30 mouse cellular contexts compared by ENCODE assay signal in genomic region chr10:12816530-12816929, GRCm38 (mm10). TPM values are rescaled to one million over a fixed set of nuclear protein-coding genes. Genes with fewer than 3 reads are reported as not detected.
DNase-seq lines count a peak whose midpoint lies in the region; ATAC-seq and TF ChIP-seq lines count a peak whose summit lies in the region.
"Had no signal": no experiment of that assay in that cellular context is flagged by ENCODE, and none has a peak within 500 bp of the region (broad histone marks: within the 10 kb centered on the region; RNA-seq: fewer than 3 reads in every experiment).

No protein-coding gene starts in this region.

- no peak overlapping the region for H3K4me3 ChIP-seq in gastrocnemius, adult 2 months
- H3K4me3 ChIP-seq in heart, postnatal 0 days (ENCODE audit: low read depth, low read length): no peak overlapping the region
- H3K4me3 ChIP-seq in embryonic fibroblast, embryonic 13.5 days (ENCODE audit: insufficient read depth, low read length): no peak overlapping the region
- H3K4me3 ChIP-seq: embryonic facial prominence, embryonic 10.5 days; embryonic facial prominence, embryonic 15.5 days; heart, embryonic 10.5 days; hindbrain, embryonic 12.5 days; left cerebral cortex, adult 2 months; limb, embryonic 13.5 days; liver, embryonic 12.5 days; midbrain, embryonic 10.5 days; neural tube, embryonic 12.5 days; stomach, embryonic 15.5 days had no signal

- TF ChIP-seq CTCF in gastrocnemius, adult 2 months (IDR thresholded peaks at IDR 0.05): no peak
- no peak for TF ChIP-seq CTCF in heart, postnatal 0 days (IDR thresholded peaks at IDR 0.05; ENCODE audit: low read depth)
- TF ChIP-seq CTCF in embryonic fibroblast, embryonic 13.5 days (IDR thresholded peaks at IDR 0.05; ENCODE audit: borderline replicate concordance, insufficient read depth, low read length): no peak

- intact Hi-C loops in gastrocnemius, adult 2 months (cut with DNase I): no loop called here
- intact Hi-C loops in heart, postnatal 10 days (cut with DNase I): no loop called here

- H3K4me2 ChIP-seq in heart, postnatal 0 days (ENCODE audit: low read depth, low read length): no peak overlapping the region
- H3K4me2 ChIP-seq: embryonic facial prominence, embryonic 15.5 days; hindbrain, embryonic 12.5 days; limb, embryonic 13.5 days; liver, embryonic 12.5 days; neural tube, embryonic 12.5 days; stomach, embryonic 15.5 days had no signal

- no peak for DNase-seq in gastrocnemius, adult 2 months
- no peak for DNase-seq in gastrocnemius, postnatal 4 days (ENCODE audit: low spot score in 2 of 2)
- no peak for DNase-seq in heart, postnatal 0 days (ENCODE audit: low spot score)
- no peak for DNase-seq in heart, postnatal 10 days
- peak; percentile 45 for DNase-seq in 3T3-L1 (ENCODE audit: low read depth, low spot score)
- no peak for DNase-seq in spleen, adult 18-20 months
- DNase-seq in right cerebral cortex, postnatal 25 days: no peak
- DNase-seq: adrenal gland, adult 2 months; adrenal gland, postnatal 36 days; cerebellum, postnatal 25 days; gastrocnemius, postnatal 25 days; heart, postnatal 36 days; kidney, adult 9 months; kidney, postnatal 10 days; lung, adult 18-20 months; lung, postnatal 10 days; right cerebral cortex, adult 18-20 months; right cerebral cortex, postnatal 4 days had no signal

- TF ChIP-seq EP300 in heart, postnatal 0 days (IDR thresholded peaks at IDR 0.05; ENCODE audit: low read depth): no peak

- ATAC-seq in heart, postnatal 0 days (ENCODE audit: insufficient read depth, low read depth): no peak
- ATAC-seq: intestine, embryonic 16.5 days; liver, embryonic 12.5 days had no signal

- no peak overlapping the region for H3K9ac ChIP-seq in heart, postnatal 0 days (replicated peaks; ENCODE audit: low read depth, low read length)
- H3K9ac ChIP-seq: embryonic facial prominence, embryonic 15.5 days; hindbrain, embryonic 12.5 days; limb, embryonic 13.5 days; liver, embryonic 12.5 days; neural tube, embryonic 12.5 days; stomach, embryonic 15.5 days had no signal

- TF ChIP-seq POLR2A in embryonic fibroblast, embryonic 13.5 days (IDR thresholded peaks at IDR 0.05; ENCODE audit: low read depth, low read length): no peak

- no peaks in the 10 kb centered on the region for H3K27me3 ChIP-seq in heart, postnatal 0 days (ENCODE audit: control insufficient read depth, insufficient read depth, low read length)
- H3K27me3 ChIP-seq: embryonic facial prominence, embryonic 15.5 days; hindbrain, embryonic 12.5 days; limb, embryonic 13.5 days; liver, embryonic 12.5 days; neural tube, embryonic 12.5 days; stomach, embryonic 15.5 days had no signal

- no peaks in the 10 kb centered on the region for H3K9me3 ChIP-seq in heart, postnatal 0 days (replicated peaks; ENCODE audit: control insufficient read depth, low read length)
- H3K9me3 ChIP-seq: embryonic facial prominence, embryonic 10.5 days; embryonic facial prominence, embryonic 15.5 days; heart, embryonic 10.5 days; hindbrain, embryonic 12.5 days; limb, embryonic 13.5 days; liver, embryonic 12.5 days; midbrain, embryonic 10.5 days; neural tube, embryonic 12.5 days; stomach, embryonic 15.5 days had no signal

- 78% methylated on average over 6 of the region's 6 CpGs for WGBS in heart, postnatal 0 days

- H3K27ac ChIP-seq in gastrocnemius, adult 2 months: peak overlapping the region; percentile 72
- peak overlapping the region; percentile 60 for H3K27ac ChIP-seq in heart, postnatal 0 days (ENCODE audit: low read depth)
- H3K27ac ChIP-seq in embryonic fibroblast, embryonic 13.5 days (ENCODE audit: insufficient read depth, low read length): peak overlapping the region; percentile 11
- H3K27ac ChIP-seq: embryonic facial prominence, embryonic 10.5 days; embryonic facial prominence, embryonic 15.5 days; heart, embryonic 10.5 days; hindbrain, embryonic 12.5 days; left cerebral cortex, adult 2 months; limb, embryonic 13.5 days; liver, embryonic 12.5 days; midbrain, embryonic 10.5 days; neural tube, embryonic 12.5 days; stomach, embryonic 15.5 days had no signal

- H3K36me3 ChIP-seq in heart, postnatal 0 days (replicated peaks; ENCODE audit: control insufficient read depth, insufficient read depth, low read length): no peaks in the 10 kb centered on the region
- H3K36me3 ChIP-seq: embryonic facial prominence, embryonic 10.5 days; embryonic facial prominence, embryonic 15.5 days; heart, embryonic 10.5 days; hindbrain, embryonic 12.5 days; limb, embryonic 13.5 days; liver, embryonic 12.5 days; midbrain, embryonic 10.5 days; neural tube, embryonic 12.5 days; stomach, embryonic 15.5 days had no signal

- peaks cover 44% of the 10 kb centered on the region for H3K4me1 ChIP-seq in heart, postnatal 0 days (ENCODE audit: control insufficient read depth, insufficient read depth)
- peaks cover 19% of the 10 kb centered on the region for H3K4me1 ChIP-seq in embryonic fibroblast, embryonic 13.5 days (ENCODE audit: control insufficient read depth, insufficient read depth, low read length)
- H3K4me1 ChIP-seq: hindbrain, embryonic 12.5 days; neural tube, embryonic 12.5 days; stomach, embryonic 15.5 days had no signal

RNA-seq across cellular contexts. Expression of gene Utrn, which starts 52.6 kb away (rescaled TPM):
- total RNA-seq in gastrocnemius, adult 2 months (2021): 10 to 100 TPM; 20.1 to 28.1 TPM
- 100 to 1,000 TPM in 1 of 2 experiments, 10 to 100 TPM in 1; 95.1 to 101 TPM for total RNA-seq in gastrocnemius, postnatal 4 days (2021)
- 50.3 and 61.6 TPM in 2 replicates for total RNA-seq in heart, postnatal 0 days (2014; rRNA removed; ENCODE audit: low replicate concordance)
- 47.3 and 48.4 TPM in 2 replicates for polyA plus RNA-seq in heart, postnatal 0 days (2015; fragmentation: Nextera tagmentation; extraction: Ambion mirVana)
- 10 to 100 TPM; 77.6 to 80.3 TPM for total RNA-seq in heart, postnatal 10 days (2021)
- polyA plus RNA-seq in embryonic fibroblast, embryonic 13.5 days (2011; ENCODE audit: insufficient read length, low read depth, missing spikeins): 104 and 132 TPM in 2 replicates

Comparison
In these comparisons a context has a peak if more than half of its experiments do, and no peak if none do; other contexts are left out.
1. H3K27ac ChIP-seq: peak in every context shown above with its lines; median percentile 72 in gastrocnemius, adult 2 months; 60 in heart, postnatal 0 days; 11 in embryonic fibroblast, embryonic 13.5 days.